Mouse (Mus musculus): Measurements from ENCODE around the gene Rwdd2a.

Gene Rwdd2a

GRCm38 (mm10) chr9:86571540-86572135 lies at the start of gene Rwdd2a, which contains the start of gene Pgm3:
Gene Rwdd2a, plus strand, starts transcription at chr9:86571991.
Gene Pgm3, minus strand, starts transcription at chr9:86571842.
- DNase-seq = peak; percentile 97

DNA sequence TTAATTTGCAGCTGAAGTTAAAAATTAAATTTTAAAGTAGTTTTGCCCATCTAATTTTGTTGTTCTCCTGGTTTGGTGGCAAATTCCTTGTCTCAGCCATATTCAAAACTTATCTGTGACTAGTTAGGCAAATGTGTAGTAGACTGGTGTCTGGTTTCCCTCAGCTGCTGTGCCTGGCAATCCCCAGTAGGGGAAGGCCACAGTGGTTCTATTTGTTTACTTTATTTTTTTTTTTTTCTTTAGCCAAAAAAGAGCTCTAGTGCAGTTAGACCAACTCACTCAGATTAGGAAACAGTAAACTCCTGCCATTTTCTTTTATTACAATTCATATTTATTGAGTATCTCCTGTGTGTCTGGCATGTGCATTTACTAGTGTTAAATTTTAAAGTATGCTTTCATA lies 49.5 kb upstream of the Rwdd2a start:
- no peak for DNase-seq

DNA sequence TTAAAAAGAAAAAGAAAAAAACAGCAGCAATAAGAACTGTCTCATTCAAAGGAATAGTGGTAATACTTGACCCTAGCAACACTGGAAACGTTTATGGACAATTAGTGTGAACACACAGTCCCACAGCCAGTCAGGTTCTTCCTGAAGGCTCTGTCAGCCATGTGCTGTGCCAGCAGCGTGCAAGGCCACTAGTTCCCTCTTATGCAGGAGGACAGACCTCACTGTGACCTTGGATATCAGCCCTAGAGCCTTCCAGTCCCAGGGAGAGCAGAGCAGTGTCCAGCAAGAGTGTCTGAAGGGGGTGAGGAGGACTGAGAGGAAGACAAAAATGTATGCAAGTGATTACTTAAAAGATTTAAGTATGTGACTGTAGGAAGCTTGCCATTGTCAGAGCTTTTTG lies 46.2 kb upstream of the Rwdd2a start:
- no peak for DNase-seq

- DNase-seq = no peak
Observed at GRCm38 (mm10) chr9:86534071-86534470, 37.7 kb upstream of the Rwdd2a start.

DNA sequence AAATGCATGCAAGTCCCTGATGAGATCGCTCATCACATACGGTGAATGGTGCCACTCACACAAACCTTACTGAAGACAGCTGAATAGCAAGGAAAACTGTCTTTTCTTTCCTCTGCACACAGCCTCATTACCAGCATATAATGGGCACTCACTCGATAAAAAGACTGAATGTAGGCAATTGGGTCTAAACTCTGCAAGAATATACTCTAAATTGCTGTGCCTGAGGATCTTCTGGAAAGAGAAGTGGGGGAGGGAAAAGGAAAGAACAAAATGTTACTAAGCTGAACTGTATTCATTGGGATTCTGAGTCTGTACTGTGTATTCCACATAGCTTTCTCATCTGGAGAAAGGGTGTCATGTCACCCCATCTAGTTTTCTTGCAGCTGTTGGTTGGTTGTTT lies 28.3 kb upstream of the Rwdd2a start:
- no peak for DNase-seq

- DNase-seq = no peak
Observed at GRCm38 (mm10) chr9:86544559-86544958, 27.2 kb upstream of the Rwdd2a start.

GRCm38 (mm10) chr9:86549637-86550162 lies 22.1 kb upstream of the Rwdd2a start:
- DNase-seq = no peak

- DNase-seq = no peak
Observed at GRCm38 (mm10) chr9:86550717-86551116, 21.1 kb upstream of the Rwdd2a start.

DNA sequence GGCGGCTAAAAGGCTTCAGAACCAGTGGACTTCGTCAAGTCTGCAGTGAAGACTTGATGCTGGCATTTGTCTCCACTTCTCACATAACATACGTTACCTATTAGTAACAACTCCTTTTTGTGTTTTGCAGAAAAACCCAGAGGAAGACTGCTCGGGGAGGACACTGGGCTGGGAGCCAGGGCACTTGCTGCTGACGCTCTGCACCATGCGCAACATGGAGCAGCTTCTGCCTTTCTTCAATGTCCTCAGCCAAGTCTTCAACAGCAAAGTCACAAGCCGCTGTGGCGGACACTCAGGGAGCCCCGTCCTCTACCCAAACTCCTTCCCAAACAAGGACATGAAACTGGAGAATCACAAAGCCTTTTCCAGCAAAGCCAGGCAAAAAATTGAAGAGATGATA lies 17.9 kb upstream of the Rwdd2a start:
- no peak for DNase-seq

DNA sequence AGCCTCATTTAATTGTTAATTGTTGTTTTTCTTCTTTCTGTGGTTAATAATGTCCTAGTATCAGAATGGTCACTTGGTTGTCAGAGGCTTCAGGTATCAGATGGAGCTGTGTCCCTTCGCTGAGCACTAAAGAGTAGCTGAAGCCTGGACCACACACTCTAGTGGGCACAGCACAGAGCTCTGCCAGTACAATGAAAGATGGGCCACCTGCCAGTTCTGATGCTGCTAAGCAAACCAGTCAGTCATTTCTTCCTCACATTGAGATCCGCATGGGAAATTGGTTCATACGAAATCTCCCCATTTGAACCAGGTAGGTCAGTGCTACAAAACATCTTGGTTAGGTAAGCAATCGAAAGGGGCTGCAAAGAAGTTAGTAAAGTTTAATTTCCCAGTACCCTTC lies 17.1 kb upstream of the Rwdd2a start:
- no peak for DNase-seq

DNA sequence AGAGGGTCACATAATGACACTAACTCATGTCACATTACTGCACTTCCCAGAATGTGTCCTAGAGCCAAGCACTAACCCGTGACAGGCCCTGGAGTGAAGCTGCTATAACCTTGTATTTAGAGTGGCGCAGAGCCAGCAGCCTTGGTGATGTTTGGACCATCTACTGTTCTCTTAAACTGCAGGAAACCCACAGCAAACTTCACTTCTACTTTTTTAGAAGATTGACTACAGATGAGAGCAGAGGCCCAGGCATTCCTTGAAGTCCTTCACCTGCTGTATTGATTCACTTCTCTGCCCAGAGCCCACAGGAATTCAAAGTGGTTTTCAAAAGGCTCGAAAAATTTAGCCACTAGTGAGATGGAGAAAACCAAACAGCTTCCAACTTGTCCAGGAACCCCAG lies 11.2 kb upstream of the Rwdd2a start:
- DNase-seq = peak; percentile 59

DNA sequence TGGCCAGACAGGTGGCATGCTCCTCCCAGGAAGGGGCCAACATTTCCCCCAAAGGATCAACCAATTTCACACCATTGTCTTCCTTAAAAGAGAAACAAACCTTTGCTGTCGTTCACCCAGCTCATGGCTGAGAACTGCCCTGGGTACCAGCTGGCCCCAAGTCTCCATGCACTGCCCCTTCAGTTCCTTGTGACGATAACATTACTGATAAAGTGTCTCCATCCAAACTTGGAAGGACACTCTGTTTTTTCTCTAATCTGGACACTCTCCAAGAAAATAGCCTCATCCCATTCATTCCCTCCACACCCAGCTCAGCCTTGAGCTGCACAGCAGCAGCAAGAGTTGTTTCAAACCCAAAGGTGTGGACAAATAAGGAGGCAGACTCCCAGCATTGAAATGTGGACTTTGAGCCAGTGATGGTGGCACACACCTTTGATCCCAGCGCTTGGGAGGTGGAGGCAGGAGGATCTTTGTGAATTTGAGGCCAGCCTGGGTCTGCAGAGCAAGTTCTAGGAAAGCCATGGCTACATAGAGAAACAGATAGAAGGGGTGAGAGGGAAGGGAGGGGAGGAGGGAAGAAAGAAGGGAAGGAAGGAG lies 2.4 kb upstream of the Rwdd2a start:
- DNase-seq = no peak

GRCm38 (mm10) chr9:86570261-86570890 lies 1.4 kb upstream of the Rwdd2a start:
- DNase-seq = no peak

DNA sequence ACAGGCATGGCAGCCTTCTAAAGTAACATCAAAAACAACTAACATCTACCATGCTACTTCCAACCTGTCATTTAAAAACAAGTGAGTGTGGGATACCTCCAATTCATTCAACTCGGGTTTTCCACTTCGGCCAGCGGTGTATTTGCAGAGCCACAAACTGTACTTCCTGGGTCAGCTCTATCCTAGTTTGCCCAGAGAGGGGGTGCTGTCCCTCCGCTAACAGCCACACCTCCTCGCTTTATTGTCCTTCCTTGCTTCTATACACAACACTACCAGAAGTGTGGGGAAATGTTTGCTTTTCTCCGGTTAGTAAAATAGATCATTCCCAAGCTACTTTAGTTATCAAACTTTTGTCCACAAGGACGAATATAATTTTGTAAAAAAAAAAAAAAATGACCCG lies 845 bp upstream of the Rwdd2a start:
- peak; percentile 27 for DNase-seq

GRCm38 (mm10) chr9:86572196-86572595 lies 405 bp downstream of the Rwdd2a start:
- no peak for DNase-seq

DNA sequence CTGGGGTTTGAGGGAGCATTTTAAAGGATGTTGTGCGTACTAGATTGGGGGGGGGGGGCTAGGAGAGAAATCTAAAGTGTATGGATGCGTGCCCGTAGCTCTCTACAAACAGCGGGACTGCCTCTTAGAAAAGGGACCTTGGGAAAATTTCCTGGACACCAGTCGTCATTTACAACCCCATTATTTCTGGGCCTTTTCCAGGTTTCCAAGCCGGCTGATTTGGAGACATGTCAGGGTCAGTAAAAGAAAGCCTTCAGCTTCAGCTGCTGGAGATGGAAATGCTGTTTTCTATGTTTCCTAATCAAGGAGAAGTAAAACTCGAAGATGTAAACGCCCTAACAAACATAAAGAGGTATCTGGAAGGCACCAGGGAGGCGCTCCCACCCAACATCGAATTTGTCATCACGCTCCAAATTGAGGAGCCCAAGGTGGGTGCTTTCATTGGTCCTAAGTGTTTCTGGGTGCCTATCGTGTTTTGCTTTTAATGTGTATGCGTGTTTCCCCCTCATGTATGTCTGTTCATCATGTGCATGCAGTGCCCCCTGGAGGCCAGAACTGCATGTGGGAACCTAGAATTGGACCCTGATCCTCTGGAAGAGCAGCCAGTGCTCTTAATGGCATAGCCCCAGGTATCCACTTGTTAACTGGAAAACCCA lies 973 bp downstream of the Rwdd2a start:
- peak; percentile 96 for DNase-seq

DNA sequence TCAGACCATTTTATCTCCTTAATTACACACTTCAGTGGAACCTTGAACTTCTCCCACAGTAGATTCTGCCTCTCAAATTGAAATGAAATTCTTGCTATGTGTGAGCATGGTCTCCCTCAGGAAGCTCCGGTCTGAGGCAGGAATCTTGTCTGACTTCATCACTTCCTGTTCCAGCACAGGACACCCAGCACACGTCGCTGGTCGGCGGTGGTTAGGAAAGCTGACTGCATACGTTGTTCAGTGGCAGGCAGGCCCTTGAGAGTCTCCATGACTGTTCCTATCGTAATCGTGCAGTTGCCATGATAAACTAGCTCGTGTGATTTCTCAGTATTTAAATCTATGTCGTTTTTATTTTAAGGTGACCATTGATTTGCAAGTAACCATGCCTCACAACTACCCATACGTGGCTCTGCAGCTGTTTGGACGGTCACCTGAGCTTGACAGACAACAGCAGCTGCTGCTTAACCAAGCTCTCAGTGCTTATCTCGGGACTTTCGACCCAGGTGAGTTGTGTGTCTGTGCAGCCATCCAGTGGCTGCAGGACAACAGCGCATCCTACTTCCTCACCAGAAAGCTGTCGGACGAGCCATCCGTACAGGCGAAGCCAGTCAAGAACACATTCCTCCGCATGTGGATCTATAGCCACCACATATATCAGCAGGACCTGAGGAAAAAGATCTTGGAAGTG lies 2.0 kb downstream of the Rwdd2a start:
- DNase-seq = no peak

DNA sequence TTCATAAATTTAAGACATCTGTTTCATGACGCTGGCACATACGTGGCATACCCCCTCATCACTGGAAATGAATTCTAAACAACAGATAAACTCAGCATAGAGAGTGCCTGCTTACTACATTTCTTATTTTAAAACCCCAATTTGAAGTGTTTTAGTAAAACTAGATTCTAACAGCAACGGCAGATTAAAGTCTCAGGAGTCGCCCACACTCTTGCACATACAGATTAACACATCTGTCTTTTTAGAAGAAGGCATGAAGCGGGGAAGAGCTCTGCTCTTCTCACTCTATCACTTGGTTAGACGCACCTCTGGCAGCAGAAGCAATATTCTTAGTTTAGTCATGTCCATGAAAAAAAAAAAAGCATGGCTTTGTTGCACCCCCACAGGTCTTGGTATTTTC lies 3.4 kb downstream of the Rwdd2a start:
- no peak for DNase-seq

GRCm38 (mm10) chr9:86579657-86580056 lies 7.9 kb downstream of the Rwdd2a start:
- no peak for DNase-seq

- DNase-seq = peak; percentile 84
Observed at GRCm38 (mm10) chr9:86583740-86584139, 11.9 kb downstream of the Rwdd2a start.

- no peak for DNase-seq
Observed at GRCm38 (mm10) chr9:86587019-86587795, 15.4 kb downstream of the Rwdd2a start.
